Mouse (Mus musculus) liver, embryonic 14.5 days (tissue): ENCODE results near the gene Pik3c2g.

ENCODE experiments used
- CTCF ChIP-seq: IDR thresholded peaks from 2 replicates; pipeline ENCODE4 v1.5.1; 2016; ENCODE audit warnings: antibody characterized with exemption, low read depth, control low read depth
- EP300 ChIP-seq: IDR thresholded peaks from 2 replicates; pipeline ENCODE4 v1.6.1; 2016; ENCODE audit warnings: antibody characterized with exemption, low read depth

DNA sequence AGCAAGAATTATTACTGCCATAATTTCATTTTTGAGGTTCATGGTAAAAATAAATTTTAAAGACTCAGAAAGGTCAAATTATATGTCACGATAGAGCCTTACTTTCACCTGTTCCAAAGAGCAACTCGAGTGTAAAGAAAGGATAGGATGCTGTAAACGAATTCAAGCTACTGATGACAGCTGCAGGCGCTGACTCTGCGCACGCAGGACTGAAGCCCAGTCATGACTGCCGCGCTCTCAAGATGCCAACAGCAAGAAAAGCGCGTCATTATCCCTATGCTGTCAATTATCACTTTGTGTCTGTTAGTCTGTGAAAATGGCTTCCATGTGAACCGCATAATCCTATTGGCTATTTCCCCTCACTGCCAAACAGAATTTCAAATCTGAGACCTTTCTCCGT, 457 bp downstream of the Pik3c2g start:
- no peak for TF ChIP-seq EP300
- TF ChIP-seq CTCF: no peak
